8 mouse cellular contexts compared by ENCODE assay signal in the genomic region with DNA sequence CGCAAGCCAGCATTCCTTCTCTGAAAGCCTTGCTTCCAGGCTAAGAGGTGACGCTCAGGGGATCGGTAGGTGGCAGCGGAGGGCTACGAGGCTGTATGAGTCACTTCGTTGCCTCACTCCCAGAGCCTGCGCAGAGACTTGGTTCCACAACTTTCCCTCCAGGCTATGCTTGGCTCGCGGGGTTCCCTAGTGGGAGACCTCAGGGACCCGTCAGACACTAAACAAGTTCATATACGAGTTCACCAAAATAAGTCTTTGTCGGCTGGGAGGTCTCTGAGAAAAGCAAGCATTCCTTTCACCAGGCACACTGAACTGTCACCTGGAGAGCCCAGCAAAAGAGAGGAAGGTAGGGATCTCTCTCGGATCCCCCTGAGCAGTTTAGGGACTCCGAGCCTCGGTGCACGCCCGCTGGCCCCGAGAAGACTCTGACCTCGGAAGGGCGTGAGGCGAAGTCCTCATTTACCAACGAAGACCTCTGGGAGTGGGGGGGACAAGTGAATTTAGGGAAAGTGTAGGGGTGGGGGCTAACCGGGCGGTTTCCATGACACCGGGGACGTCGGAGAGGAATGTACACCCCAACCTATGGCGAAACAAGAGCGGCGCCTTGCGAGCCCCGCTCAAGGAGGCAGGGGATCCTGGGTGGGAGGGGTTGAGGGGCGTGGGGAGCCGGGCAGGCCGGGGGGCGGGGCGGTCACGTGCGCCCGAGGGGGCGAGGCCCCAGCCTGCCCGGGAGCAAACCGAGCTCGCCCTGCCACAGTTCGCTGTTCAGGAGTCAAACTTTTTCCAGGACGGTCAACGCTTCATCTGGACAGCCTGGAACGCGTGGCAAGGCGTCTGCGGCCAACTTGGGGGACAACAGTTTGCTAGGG. TPM values are rescaled to one million over a fixed set of nuclear protein-coding genes. Genes with fewer than 3 reads are reported as not detected.
DNase-seq lines count a peak whose midpoint lies in the region; ATAC-seq and TF ChIP-seq lines count a peak whose summit lies in the region.

A gene (plus strand): TSS at position 713 of the 869 bp plus-strand sequence.

- peak within 1 kb of the TSS; percentile 96 for H3K4me2 ChIP-seq in heart, embryonic 15.5 days
- H3K4me2 ChIP-seq in liver, embryonic 12.5 days, result peak within 1 kb of the TSS; percentile 77
- H3K4me2 ChIP-seq in stomach, embryonic 16.5 days (ENCODE audit: low read depth, low read length), result peak within 1 kb of the TSS; percentile 98

- H3K4me1 ChIP-seq in forebrain, embryonic 10.5 days, result peaks cover 17% of the 10 kb centered on the region
- H3K4me1 ChIP-seq in heart, embryonic 15.5 days (replicated peaks), result peaks cover 16% of the 10 kb centered on the region
- H3K4me1 ChIP-seq in liver, embryonic 12.5 days, result peaks cover 11% of the 10 kb centered on the region
- H3K4me1 ChIP-seq in stomach, embryonic 16.5 days (ENCODE audit: control insufficient read depth, insufficient read depth, low read length), result no peaks in the 10 kb centered on the region

- H3K27me3 ChIP-seq in C2C12 (ENCODE audit: control insufficient read depth, insufficient read depth, insufficient read length), result peaks cover 17% of the 10 kb centered on the region
- H3K27me3 ChIP-seq in forebrain, embryonic 10.5 days (ENCODE audit: poor library complexity, severe bottlenecking), result peaks cover 31% of the 10 kb centered on the region
- peaks cover 23% of the 10 kb centered on the region for H3K27me3 ChIP-seq in heart, embryonic 15.5 days
- peaks cover 43% of the 10 kb centered on the region for H3K27me3 ChIP-seq in liver, embryonic 12.5 days (replicated peaks)
- H3K27me3 ChIP-seq in stomach, embryonic 16.5 days (ENCODE audit: control insufficient read depth, insufficient read depth, low read length), result 0 out of 2 replicates have a peak, but pooled peaks cover 4% of the 10 kb centered on the region

- peak; percentile 87 for TF ChIP-seq CTCF in C2C12 (IDR thresholded peaks at IDR 0.05; ENCODE audit: control insufficient read depth, insufficient read depth, insufficient read length)
- TF ChIP-seq CTCF in brain, embryonic 14.5 days (IDR thresholded peaks at IDR 0.05; ENCODE audit: borderline replicate concordance, extremely low read depth, insufficient read depth, insufficient read length), result peak; percentile 75

- DNase-seq in brain, embryonic 14.5 days (ENCODE audit: low read depth), result peak; percentile 86
- peak; percentile 72 for DNase-seq in forebrain, embryonic 10.5 days (ENCODE audit: extremely low spot score, low spot score)
- peak; percentile 91 for DNase-seq in kidney, postnatal 14 days
- DNase-seq in naive thymus-derived CD4-positive, alpha-beta T cell, adult 2 months (ENCODE audit: low read depth), result peak; percentile 51

- no peak within 1 kb of the TSS for H3K4me3 ChIP-seq in C2C12 (ENCODE audit: insufficient read depth, poor library complexity, severe bottlenecking)
- H3K4me3 ChIP-seq in forebrain, embryonic 10.5 days, result peak within 1 kb of the TSS; percentile 59
- H3K4me3 ChIP-seq in heart, embryonic 15.5 days, result peak within 1 kb of the TSS; percentile 61
- H3K4me3 ChIP-seq in liver, embryonic 12.5 days, result peak within 1 kb of the TSS; percentile 49
- peak within 1 kb of the TSS; percentile 56 for H3K4me3 ChIP-seq in stomach, embryonic 16.5 days (replicated peaks; ENCODE audit: low read length)

- no peaks in the 10 kb centered on the region for H3K79me2 ChIP-seq in C2C12 (ENCODE audit: control insufficient read depth, insufficient read depth)

- H3K9ac ChIP-seq in heart, embryonic 15.5 days, result peak within 1 kb of the TSS; percentile 64
- H3K9ac ChIP-seq in liver, embryonic 12.5 days, result peak within 1 kb of the TSS; percentile 48
- H3K9ac ChIP-seq in stomach, embryonic 16.5 days (ENCODE audit: low read length), result peak within 1 kb of the TSS; percentile 71

- H3K36me3 ChIP-seq in C2C12 (ENCODE audit: control insufficient read depth, insufficient read depth), result no peaks in the 10 kb centered on the region
- no peaks in the 10 kb centered on the region for H3K36me3 ChIP-seq in forebrain, embryonic 10.5 days (replicated peaks)
- H3K36me3 ChIP-seq in heart, embryonic 15.5 days, result no peaks in the 10 kb centered on the region
- H3K36me3 ChIP-seq in liver, embryonic 12.5 days, result no peaks in the 10 kb centered on the region
- H3K36me3 ChIP-seq in stomach, embryonic 16.5 days (ENCODE audit: control insufficient read depth, insufficient read depth, low read length), result no peaks in the 10 kb centered on the region

- no peak for TF ChIP-seq POLR2A in brain, embryonic 14.5 days (IDR thresholded peaks at IDR 0.05; ENCODE audit: borderline replicate concordance, extremely low read depth, insufficient read depth, insufficient read length, poor library complexity, severe bottlenecking)

- WGBS in forebrain, embryonic 10.5 days, result under 1% methylated on average over 51 of the region's 51 CpGs
- 1% methylated on average over 50 of the region's 51 CpGs for WGBS in heart, embryonic 15.5 days
- WGBS in liver, embryonic 12.5 days (ENCODE audit: insufficient replicate concordance), result 1% methylated on average over 51 of the region's 51 CpGs
- WGBS in stomach, embryonic 16.5 days, result under 1% methylated on average over 51 of the region's 51 CpGs

- H3K27ac ChIP-seq in forebrain, embryonic 10.5 days, result peak within 1 kb of the TSS; percentile 51
- peak within 1 kb of the TSS; percentile 90 for H3K27ac ChIP-seq in heart, embryonic 15.5 days
- no peak within 1 kb of the TSS for H3K27ac ChIP-seq in liver, embryonic 12.5 days
- 0 out of 2 replicates have a peak within 1 kb of the TSS, but pooled peaks have one; percentile 0 for H3K27ac ChIP-seq in stomach, embryonic 16.5 days (ENCODE audit: low read length)

- no peaks in the 10 kb centered on the region for H3K9me3 ChIP-seq in forebrain, embryonic 10.5 days
- H3K9me3 ChIP-seq in heart, embryonic 15.5 days (replicated peaks), result no peaks in the 10 kb centered on the region
- no peaks in the 10 kb centered on the region for H3K9me3 ChIP-seq in liver, embryonic 12.5 days (replicated peaks)
- no peaks in the 10 kb centered on the region for H3K9me3 ChIP-seq in stomach, embryonic 16.5 days (replicated peaks; ENCODE audit: control insufficient read depth, low read length)

- H3ac ChIP-seq in C2C12 (ENCODE audit: control insufficient read depth, insufficient read length, low read depth), result peak within 1 kb of the TSS; percentile 63

- ATAC-seq in heart, embryonic 15.5 days (replicated peaks; ENCODE audit: insufficient number of reproducible peaks, insufficient read depth, low FRiP score, low read depth), result peak; percentile 91
- peak; percentile 66 for ATAC-seq in liver, embryonic 12.5 days
- ATAC-seq in stomach, embryonic 16.5 days (ENCODE audit: insufficient read depth, low FRiP score), result peak; percentile 89

- no peaks in the 10 kb centered on the region for H3K79me3 ChIP-seq in C2C12 (ENCODE audit: low read depth)

TF ChIP-seq in C2C12, 6 proteins besides CTCF, POLR2A, EP300 and RAD21:
- TF ChIP-seq FOSL1 (IDR thresholded peaks at IDR 0.05; ENCODE audit: insufficient read depth, low read length, poor library complexity, severe bottlenecking), result peak; percentile 28
- TF ChIP-seq CEBPB (IDR thresholded peaks at IDR 0.05; ENCODE audit: low read depth), result peak; percentile 52
- no peak for TF ChIP-seq MAX (IDR thresholded peaks at IDR 0.05)
- no peak for TF ChIP-seq MYOG (IDR thresholded peaks at IDR 0.05; ENCODE audit: control insufficient read depth, extremely low read depth, insufficient read length)
- TF ChIP-seq MYOD1 (IDR thresholded peaks at IDR 0.05; ENCODE audit: control insufficient read depth, insufficient read length, low read depth), result no peak
- TF ChIP-seq USF1 (IDR thresholded peaks at IDR 0.05; ENCODE audit: low read depth), result peak; percentile 54

RNA-seq across cellular contexts. Expression of the gene that starts here (rescaled TPM):
- 0.16 TPM for polyA plus RNA-seq in C2C12 (2012; fragmentation: generic; extraction: Trizol)
- 3.9 and 4.5 TPM in 2 replicates for polyA plus RNA-seq in brain, embryonic 14.5 days (2012; rRNA removed)
- polyA plus RNA-seq in forebrain, embryonic 10.5 days (2016; fragmentation: Nextera tagmentation; extraction: Ambion mirVana), result 0.49 and 0.62 TPM in 2 replicates
- 8.3 and 8.7 TPM in 2 replicates for polyA plus RNA-seq in heart, embryonic 15.5 days (2015; fragmentation: Nextera tagmentation; extraction: Ambion mirVana)
- 3.7 and 4.3 TPM in 2 replicates for polyA plus RNA-seq in liver, embryonic 12.5 days (2016; fragmentation: Nextera tagmentation; extraction: Ambion mirVana)
- 2.1 and 2.2 TPM in 2 replicates for polyA plus RNA-seq in stomach, embryonic 16.5 days (2015; fragmentation: Nextera tagmentation; extraction: Ambion mirVana)

Comparison
In these comparisons a context has a peak if more than half of its experiments do, and no peak if none do; other contexts are left out.
1. Peak in DNase-seq, H3K4me3 ChIP-seq and H3K27ac ChIP-seq in forebrain, embryonic 10.5 days; RNA of the gene not detected or under 1 TPM.